Mouse (Mus musculus) left cerebral cortex, postnatal 25 days (tissue): Measurements from ENCODE around the gene Pid1. TPM values are rescaled to one million over a fixed set of nuclear protein-coding genes. Genes with fewer than 3 reads are reported as not detected.

ENCODE experiments used
- DNase-seq, 2 experiments: peaks; one replicate each; pipeline ENCODE4 v3.0.0; 2022; ENCODE audit warnings: low spot score in 2 of 2, mixed read lengths in 1 of 2
- intact Hi-C: fragments of 180-260 bp; cut with DNase I; formaldehyde crosslinking; loops from one replicate; pipeline ENCODE4 v1.15.1; 2025
- total RNA-seq, 2 experiments: library from RNA; stranded (reverse); gene quantifications; 2 replicates each; pipeline ENCODE4 v1.2.3; 2021

Gene Pid1
- total RNA-seq, 2 experiments from 2014 or later, result 40.1 to 43.4 TPM

DNA sequence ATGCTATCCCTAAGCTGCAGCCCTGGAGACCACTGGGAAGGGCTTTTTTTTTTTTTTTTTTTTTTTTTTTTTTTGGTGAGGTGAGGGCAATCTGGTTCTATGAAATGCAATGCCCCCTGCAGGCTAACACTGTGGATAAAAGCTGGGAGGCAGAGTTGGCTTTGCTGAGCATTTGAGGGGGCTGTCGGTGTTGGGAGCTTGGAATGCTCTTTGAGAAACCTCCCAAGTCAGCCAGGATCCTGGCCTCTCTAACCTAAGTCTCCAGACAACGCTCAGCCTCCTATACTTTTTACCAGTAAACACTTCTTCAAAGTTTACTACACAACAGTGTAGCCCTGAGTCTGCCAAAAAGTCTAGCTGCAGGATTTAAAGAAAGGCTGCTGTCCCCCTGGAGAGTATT, 80.9 kb downstream of the Pid1 start:
- intact Hi-C loops, result loop anchor here (1.0 to 10.0 kb wide), 5 partner anchors 30 to 537 kb away; partner anchors contain the start of gene Dner
- DNase-seq, result peak; percentile 56 to 63

DNA sequence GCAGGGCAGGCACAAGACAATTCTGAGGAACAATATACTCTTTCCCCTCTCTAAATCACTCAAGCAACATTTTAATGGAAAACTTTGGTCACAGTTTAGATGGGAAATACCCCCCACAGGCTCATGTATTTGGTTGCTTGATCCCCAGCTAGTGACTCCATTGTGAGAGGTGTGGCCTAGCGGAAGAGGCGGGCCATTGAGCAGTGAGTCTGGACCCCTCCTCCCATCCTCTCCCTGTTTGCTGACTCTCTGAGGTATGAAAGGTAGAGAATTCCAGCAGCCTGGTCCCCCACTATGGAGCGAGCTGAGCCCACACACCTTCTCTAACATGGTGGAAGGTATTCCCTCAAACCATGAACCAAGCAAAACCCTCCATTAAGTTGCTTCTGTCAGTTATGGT, 83.8 kb downstream of the Pid1 start:
- DNase-seq, result no peak
- intact Hi-C loops, result loop anchor here (10.0 kb wide), 3 partner anchors 145 to 415 kb away; partner anchors contain the start of gene Dner

DNA sequence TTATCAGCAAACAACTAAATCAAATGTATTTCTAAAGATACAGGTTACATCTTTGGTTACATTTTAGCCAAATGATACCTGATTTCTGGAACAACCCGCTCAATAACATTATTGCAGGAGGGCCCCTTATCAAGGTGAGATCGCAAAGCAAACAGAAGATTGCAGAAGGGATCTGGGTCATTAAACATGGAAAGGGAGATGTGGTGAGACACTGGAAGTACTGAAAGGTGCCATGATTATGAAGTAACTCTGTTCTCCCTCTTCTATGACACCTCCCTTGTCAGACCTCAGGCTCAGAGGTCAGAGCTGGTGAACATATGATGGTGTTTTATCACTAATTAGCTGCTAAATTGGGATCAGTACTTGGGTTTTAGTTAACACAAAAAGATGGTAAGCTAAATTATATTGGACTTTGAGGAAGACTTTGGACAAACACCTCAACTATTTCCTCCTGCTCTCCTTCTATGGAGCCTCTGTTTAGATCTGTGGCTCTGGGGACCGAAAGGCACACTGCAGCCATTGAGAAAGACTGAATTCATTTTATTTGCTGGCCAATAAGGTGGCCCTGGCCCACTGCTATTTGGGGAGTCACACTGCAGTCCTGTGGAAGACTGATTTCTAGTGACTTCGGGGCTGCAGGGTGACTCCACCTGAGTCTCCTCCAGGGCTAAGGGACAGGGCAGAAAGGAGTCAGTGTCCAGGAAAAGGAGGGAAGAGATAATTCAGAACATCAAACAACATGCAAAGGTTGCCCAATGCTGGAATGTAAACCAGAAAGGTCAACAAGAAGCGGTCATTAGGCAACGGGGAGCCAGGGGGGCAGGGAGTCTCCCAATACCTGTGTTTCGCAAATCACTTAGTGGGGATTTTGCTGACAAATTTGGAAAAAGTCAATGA, 85.4 kb downstream of the Pid1 start:
- no peak for DNase-seq
- intact Hi-C loops, result no loop called here

DNA sequence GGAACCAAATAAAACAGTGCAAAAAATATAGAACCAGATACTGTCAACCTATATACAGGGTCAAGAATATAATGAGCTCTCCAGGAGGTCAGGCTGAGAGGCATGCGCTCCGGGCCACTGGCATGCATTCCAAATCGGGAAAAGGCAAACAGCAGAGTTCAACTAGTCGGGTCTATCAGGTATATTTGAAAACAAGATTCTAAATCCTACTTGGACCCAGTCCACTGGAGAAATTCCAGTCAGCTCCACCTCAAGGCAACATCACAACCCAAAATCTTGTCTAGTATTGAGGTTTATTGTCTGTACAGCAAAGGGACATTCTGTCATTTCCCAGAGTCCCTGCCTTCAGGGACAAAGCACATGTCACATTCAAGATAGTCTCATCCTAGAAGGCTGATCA, 91.0 kb downstream of the Pid1 start:
- no peak for DNase-seq
- intact Hi-C loops, result no loop called here

DNA sequence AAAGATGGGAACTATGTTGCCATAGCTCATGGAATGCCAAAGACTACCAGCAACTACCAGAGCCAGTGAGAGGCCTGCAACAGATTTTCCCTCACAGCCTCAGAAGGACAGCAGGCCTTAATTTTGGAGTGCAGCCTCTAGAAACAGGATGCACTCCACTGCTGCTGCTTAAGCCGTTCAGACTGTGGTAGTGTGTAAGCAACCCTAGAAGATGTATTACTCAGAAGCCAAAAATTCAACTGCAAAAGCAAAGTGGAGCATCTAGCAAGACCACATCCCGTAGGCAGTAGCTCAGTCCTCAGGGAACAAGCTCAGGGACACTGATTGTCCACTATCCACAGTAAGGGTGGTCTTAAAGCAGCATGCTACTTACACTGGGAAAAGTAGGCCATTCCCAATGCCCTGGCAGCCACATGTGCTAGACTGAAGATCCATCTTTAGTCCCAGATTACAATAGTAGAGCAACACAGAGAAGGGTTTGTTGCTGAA, 92.2 kb downstream of the Pid1 start:
- intact Hi-C loops, result no loop called here

DNA sequence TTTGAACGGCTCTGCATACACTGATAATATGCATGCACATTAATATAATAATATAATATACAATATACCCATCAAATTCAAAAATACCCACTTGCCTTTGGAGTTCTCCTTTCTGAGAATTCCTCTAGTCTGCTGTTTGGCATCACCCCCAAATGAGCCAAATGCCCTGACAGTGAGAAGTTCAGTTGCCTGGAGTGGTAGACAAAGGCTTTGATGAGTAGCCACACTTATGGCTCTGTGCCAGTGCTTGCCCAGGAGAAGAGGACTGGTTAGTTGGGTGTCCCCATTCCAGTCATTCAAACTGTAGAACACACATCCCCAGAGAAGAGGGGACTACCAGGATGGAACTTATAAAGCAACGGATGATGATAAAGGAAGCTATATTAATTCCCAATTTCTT, 106.3 kb downstream of the Pid1 start:
- intact Hi-C loops, result no loop called here
- no peak for DNase-seq

More for the DNA sequence above, 92.2 kb downstream of the Pid1 start:
- no peak for DNase-seq

DNA sequence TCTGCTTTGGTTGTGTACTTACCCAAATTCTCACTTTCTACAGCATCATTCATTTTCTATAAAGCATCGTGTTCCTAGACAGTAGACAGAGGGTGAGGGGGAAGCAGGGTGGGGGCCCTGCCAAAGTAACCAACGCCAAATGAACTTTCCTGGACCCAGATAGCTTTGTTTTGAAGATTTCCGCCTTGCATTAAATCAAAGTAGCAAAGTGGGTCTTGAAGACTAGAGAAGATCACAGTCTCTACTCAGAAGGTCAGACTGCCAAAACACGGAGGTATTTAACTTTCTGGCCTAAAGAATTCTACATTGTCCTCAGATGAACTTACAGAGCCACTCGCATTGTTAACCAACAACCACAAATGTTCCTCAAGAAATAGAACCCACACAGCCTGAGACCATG, 109.6 kb downstream of the Pid1 start:
- intact Hi-C loops, result no loop called here
- DNase-seq, result no peak

DNA sequence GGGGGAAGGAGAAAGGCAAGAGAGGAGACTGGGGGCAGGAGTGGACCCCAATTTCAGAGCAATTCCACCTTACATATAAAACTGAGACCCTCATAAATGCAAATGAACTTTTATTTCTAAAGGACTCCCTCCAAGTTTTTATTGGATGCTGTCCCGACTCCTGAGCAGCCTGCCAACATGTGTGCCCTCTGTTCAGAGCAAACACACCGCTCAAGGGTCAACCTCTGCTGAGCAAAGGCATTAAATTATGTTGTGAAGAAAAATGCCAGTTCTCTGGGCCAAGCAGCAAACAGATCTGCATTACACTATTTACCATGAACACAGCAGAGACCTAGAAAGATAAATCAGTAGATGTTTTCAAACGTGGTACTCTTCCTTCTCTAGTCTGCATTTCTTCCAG, 110.1 kb downstream of the Pid1 start:
- DNase-seq, result no peak
- intact Hi-C loops, result loop anchor here (2.0 kb wide), 1 partner anchor 29 kb away; no protein-coding TSS in a partner anchor

DNA sequence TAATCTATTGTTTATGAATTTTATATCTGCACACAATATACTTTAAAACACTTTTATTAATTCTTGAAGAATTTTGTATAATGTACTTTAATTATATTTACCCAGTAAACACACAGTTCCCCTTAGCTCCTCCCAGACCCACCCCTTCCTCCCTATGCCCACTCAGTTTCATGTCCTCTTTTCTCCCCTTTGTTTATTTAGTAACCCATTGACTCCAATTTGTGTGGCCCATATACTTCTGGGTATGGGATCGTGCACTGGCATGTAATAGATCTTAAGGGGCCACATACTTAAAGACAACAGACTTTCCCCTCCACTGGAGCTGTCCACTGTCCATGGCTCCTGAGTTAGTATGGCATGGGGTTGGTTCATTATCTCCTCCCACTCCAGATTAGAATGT, 112.8 kb downstream of the Pid1 start:
- no peak for DNase-seq
- intact Hi-C loops, result no loop called here

DNA sequence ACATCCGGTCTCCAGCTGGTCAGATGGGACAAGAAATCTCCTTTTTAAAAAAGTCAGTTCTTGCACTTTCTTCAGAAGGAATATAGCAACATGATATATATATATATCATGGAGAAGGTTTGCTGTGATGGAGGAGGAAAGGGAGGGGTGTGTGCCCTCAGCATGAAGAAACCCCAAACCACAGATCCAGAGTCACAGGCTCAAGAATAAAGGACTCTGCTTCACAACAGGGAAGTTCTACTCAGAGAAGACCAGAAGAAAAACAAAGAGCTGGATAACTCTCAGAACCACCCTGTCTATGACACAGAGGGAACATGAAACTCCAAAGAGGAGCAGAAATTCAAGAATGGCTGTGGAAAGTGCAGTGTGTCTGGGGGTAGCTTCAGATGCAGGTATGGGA, 113.2 kb downstream of the Pid1 start:
- intact Hi-C loops, result no loop called here

DNA sequence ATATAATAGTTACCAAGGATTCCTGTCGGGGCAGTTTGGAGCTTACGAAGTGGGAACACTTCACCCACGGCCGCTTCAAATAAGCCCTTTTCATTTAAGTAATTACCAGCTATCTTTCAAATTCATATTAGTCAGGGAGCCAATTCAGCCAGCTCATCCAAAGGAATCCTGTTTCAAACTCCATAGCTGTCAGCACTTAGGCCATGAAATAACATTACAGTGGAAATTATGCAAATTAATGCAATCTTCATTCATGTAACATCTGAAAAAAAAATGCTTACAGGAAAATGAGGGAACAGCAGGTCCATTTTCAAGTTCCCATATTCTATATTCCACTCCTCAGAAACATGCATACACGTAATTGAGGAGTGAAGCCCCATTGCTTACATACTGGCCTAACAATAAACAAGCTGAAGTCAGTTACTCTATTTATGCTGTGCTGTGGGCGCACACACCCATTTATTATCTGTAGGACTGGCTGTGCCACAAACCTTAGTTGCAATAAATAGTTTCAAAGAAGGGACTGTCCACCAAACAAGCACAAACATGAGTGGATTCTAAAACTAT, 114.1 kb downstream of the Pid1 start:
- intact Hi-C loops, result no loop called here
- DNase-seq, result peak in 1 of 2 experiments; percentile 40

More for the DNA sequence above, 113.2 kb downstream of the Pid1 start:
- no peak for DNase-seq

DNA sequence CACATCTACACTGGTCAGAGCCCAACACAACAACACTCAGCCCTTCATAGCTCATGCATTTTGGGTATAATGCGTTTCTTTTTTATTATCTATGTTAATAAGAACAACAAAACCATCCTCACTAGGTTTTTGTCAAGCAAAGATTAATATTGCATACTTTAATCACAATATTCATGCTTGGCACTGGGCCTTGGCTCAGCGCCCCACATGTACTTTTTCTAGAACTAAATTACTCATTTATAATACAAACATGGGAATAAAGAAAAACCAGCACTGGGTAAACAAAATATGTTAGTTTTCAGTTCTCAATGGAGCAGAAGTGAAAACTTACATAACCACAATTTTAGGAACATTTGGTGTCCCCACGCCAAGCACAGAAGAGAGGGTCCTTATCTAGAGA, 116.9 kb downstream of the Pid1 start:
- no peak for DNase-seq
- intact Hi-C loops, result no loop called here

DNA sequence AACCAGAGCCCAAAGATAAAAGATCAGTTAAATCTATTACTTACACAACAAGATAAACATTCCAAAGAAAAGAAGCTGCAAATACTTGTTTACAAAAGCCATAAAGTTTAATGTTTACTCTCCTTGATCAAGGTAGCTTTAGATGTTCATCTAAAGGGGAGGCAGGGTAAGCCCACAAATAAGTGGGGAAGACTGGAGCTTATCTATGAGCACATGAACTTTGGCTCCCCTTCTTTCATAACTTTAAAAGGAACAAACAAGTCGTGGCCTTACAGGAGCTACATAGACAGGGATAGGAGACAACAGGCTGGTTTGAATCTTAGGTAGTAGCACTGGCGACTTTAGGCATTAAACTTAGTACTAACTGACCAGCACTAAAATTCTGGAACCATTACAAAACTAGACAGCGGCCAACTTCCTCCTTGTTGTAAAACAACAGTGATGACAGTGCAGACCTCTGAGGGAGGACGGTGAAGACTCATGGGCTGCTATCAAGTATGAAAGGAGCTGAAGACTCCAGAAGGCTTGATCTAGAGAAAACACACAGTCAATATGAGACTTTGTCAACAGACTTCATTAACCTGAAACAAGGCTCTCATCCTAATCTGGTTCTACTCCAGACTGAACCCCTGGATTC, 122.7 kb downstream of the Pid1 start:
- no peak for DNase-seq
- intact Hi-C loops, result no loop called here

DNA sequence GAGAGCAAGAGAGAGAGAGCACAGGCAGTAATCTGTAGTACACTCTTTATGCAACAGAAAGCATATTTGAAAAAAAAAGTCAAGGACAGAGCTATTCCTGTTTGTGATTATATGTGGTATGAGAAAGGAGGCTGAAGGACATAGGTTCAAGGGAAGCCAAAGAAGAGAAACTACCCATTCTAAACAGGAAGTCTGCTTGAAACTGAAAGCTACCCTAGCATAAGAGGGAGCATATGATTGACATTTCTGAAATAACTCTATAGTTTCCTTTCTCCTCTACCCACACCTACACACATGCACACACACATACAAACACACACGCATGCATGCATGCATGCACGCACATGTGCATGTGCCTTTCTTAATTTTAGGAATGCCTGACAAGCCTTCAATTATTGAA, 123.8 kb downstream of the Pid1 start:
- intact Hi-C loops, result no loop called here
- no peak for DNase-seq

DNA sequence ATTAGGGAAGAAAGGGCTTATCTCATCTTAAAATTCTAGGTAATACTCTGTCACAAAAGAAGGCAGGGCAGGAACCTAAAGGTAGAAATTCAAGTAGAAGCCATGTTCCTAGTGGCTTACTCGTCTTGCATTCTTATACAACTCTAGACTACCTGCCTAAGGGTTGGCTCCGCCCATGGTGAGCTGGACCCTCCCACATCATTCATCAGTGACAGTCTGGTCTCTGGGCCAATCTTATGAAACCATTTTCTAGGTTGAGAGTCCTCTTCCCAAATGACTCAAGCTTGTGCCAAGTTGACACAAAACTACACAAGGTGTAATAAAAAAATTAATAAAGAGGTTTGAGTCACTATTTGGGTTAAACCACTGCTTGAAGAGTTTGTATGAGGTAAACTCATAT, 133.5 kb downstream of the Pid1 start:
- DNase-seq, result no peak
- intact Hi-C loops, result no loop called here

DNA sequence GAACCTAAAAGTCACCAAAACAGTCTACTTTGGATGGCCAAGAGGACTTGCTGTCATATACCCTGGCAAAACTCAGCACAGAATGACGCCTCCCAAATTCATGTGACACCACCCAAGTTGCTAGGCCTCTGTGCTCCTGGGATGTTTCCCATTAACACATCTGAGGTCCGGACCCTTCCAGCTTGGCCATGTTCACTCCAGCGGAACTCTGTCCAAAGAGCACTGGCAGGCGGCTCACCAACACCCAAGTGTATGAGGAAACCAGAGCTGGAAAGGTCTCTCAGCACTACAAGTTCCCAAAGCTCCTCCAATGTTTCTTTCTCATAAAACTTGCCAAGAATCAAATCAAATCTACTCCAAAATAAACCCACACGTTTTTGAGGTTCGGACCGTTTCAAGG, 138.4 kb downstream of the Pid1 start:
- no peak for DNase-seq
- intact Hi-C loops, result no loop called here

DNA sequence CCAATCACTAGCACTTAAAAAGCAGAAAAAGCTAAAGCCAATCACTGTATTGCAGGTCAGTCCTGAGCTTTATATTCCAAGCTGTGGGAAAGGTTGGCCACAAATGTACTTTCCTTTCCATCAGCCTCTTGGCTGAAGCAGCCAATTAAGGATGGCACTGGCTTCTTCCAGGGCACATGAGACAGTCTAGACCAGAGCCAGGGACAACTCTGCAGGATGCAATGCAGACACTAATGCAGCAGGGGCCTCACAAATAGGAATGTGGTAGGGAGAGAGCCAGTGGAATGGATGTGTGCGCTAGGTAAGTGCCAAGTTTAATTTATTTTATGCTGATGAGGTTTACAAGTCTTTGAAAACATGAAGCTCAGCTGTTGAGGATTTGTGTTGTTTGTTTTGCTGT, 141.9 kb downstream of the Pid1 start:
- no peak for DNase-seq
- intact Hi-C loops, result no loop called here

DNA sequence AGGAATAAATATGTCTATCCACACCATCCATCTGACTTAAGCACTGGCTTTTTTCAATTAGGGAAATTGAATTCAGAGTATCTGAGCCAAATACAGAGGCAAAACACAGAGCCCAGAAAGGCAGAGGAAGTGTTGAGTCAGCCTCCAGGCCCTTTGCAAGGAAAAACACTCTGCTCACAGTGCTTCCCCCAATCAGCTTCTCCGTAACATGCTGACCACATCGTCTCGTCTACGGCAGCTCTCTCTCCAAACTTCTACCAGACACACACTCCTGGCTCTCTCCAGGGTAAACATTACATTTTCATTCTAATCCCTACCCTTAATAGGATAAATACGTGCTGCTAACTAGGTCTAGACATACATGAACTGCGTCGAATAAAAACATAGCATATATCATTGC, 145.4 kb downstream of the Pid1 start:
- DNase-seq, result peak; percentile 45 to 73
- intact Hi-C loops, result no loop called here

DNA sequence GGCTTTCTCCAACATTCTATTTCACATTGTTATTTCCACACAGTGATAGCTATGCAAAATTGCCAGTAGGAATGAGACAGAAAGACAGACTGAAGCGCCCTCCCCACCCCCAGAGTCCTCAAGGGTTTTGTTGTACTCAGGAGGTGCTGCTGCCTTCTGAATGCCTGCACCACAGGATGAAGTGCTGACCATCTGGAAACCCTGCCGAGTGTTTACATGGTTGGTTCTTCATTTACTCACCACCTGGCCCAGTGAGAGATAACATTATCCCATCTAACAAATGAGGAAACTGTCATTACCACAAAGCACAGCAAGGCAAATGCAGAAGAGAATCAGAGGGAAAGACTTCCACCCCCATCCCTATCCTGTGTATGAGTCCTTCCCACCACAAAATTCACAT, 146.2 kb downstream of the Pid1 start:
- intact Hi-C loops, result no loop called here
- peak in 1 of 2 experiments; percentile 17 for DNase-seq

DNA sequence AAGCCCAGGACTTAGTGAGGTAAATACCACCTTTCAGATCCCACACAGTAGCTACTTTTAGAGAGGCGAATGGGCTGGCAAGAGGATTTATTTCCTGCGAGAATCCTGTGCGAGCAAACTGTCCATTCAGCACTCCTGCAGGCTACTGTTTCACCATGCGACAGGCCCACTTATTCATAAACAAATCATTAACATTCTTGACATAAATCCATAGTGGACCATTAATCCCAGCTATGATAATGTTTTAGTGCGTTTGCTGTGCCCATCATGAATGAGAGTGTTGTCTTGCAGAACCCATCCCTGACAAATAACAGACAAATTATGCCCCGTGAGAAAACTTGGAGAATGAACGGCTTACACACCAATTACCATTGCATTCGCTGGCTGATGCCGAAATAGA, 152.5 kb downstream of the Pid1 start:
- intact Hi-C loops, result no loop called here
- DNase-seq, result peak in 1 of 2 experiments; percentile 57
